Comparison of ENCODE assay signal across 8 mouse cellular contexts in the genomic region with DNA sequence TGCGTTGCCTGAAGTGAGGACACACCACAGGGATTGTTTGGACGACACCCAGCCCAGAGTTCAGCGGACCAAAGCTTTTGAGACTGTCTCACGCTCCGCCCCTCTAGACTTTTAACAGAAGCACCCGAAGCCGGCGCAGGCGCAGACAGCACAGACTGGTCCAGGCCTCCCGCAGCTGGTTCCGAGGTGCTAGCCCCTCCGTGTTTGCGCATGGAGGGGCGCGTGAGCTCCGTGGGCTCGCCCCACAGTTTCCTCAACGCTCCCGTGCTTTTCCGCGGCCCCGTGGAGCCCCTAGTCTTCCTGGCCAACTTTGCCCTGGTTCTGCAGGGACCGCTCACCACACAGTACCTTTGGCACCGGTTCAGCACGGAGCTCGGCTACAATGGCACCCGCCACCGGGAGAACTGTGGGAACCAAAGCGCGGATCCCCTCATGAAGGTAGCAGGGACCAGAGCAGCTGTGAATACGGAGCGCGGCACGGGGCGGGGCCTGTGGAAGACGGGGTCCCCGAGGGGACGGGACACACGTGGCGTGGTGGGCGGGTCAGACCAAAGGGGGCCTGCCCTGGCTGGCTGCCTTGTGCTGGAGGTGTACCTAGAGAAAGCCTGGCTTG. TPM values are rescaled to one million over a fixed set of nuclear protein-coding genes. Genes with fewer than 3 reads are reported as not detected.
DNase-seq lines count a peak whose midpoint lies in the region; ATAC-seq and TF ChIP-seq lines count a peak whose summit lies in the region.

A gene (plus strand): TSS at position 130 of the 613 bp plus-strand sequence.

- peak within 1 kb of the TSS; percentile 48; the same call in 1 of the 2 replicates for H3K27ac ChIP-seq in cortical plate, adult 2 months (ENCODE audit: insufficient read depth, low read length)

- peak within 1 kb of the TSS; percentile 56 for H3K4me3 ChIP-seq in cortical plate, adult 2 months (ENCODE audit: insufficient read depth, low read length)

- TF ChIP-seq CTCF in cortical plate, adult 2 months (IDR thresholded peaks at IDR 0.05; ENCODE audit: extremely low read depth, insufficient read depth, low read length) = no peak

- H3K4me1 ChIP-seq in cortical plate, adult 2 months (ENCODE audit: control insufficient read depth, insufficient read depth, low read length) = peaks cover 2% of the 10 kb centered on the region

- DNase-seq in ZHBTc4 (ENCODE audit: low read depth, low spot score) = peak; percentile 93
- peak; percentile 91 for DNase-seq in gastrocnemius, postnatal 10 days
- DNase-seq in induced T-regulatory cell, adult 2 months (ENCODE audit: low read depth) = peak; percentile 68
- peak; percentile 53 to 70 for DNase-seq in left cerebral cortex, adult 8-10 months (ENCODE audit: low spot score in 2 of 2)
- peak; percentile 90 to 91 for DNase-seq in right cerebral cortex, postnatal 10 days (ENCODE audit: low spot score in 2 of 2)
- DNase-seq in urinary bladder, postnatal 14 days (ENCODE audit: low spot score) = peak; percentile 90

- peak; percentile 70 for ATAC-seq in megakaryocyte, adult 5-6 weeks (ENCODE audit: poor library complexity, severe bottlenecking)

- TF ChIP-seq POLR2A in cortical plate, adult 2 months (IDR thresholded peaks at IDR 0.05; ENCODE audit: extremely low read depth, insufficient read depth, low read length) = 0 out of 2 replicates have a peak, but pooled peaks have one; percentile 7

RNA-seq across cellular contexts. Expression of the gene that starts here (rescaled TPM):
- polyA plus RNA-seq in cortical plate, adult 2 months (2012; rRNA removed) = 13.6 and 14.7 TPM in 2 replicates
- 1 to 10 TPM; 1.6 to 2.8 TPM for total RNA-seq in gastrocnemius, postnatal 10 days (2021)
- 10 to 100 TPM in 3 of 4 experiments, 1 to 10 TPM in 1; 8.2 to 15.4 (median 12.2) TPM for total RNA-seq in left cerebral cortex, adult 8-10 months (2022)
- total RNA-seq in megakaryocyte, adult 5-6 weeks (2015) = 0.46 TPM in 1 of 2 replicates, not detected in the other
- total RNA-seq in megakaryocyte, adult 5-6 weeks (2017) = 0.33 and 0.77 TPM in 2 replicates

Comparison
In these comparisons a context has a peak if more than half of its experiments do, and no peak if none do; other contexts are left out.
1. Peak in every context shown above with its lines: DNase-seq, ATAC-seq, H3K4me3 ChIP-seq and H3K27ac ChIP-seq.
2. Peak in ATAC-seq in megakaryocyte, adult 5-6 weeks; RNA of the gene not detected or under 1 TPM.